Mouse (Mus musculus): ENCODE measurements around the gene Cd55.
"Not testable (repeated sequence)": the region's sequence is repeated elsewhere in the genome, so short reads cannot be mapped to it uniquely, and the experiment has no call there.

The Cd55 gene

DNA sequence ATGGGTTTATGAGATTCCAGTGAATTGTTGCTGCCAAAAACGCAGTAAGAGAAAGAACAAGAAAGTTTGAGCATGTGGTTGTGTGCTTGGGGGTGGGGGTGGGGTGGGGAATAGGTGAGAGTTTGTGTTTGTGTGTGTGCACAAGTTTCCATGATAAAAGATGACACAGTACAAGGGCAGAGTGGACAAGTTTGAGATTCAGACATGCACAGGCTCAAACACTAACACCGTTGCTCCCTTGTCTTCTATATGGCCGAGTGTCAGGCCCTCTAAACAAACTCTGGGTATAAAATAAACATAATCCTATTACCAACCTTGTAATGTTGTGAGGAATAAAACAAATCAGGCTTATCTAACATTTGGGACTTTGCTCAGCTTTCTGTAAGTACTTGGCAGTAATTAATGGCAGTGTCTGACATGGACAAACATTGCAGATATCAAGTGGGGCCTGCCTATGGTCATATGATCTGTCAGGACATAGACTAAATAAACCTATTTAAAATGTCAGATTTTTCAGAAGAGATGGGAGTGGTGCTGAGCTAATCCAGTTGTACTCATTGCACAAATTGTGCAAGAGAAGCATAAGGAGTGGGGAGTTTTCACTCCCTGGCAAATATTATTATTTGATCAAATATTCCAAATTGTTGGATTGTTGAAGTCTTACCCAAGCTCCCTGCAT lies 35.2 kb downstream of the Cd55 start:
- not testable (repeated sequence) for DNase-seq (ENCODE audit: extremely low read depth, low read depth, low spot score)

DNA sequence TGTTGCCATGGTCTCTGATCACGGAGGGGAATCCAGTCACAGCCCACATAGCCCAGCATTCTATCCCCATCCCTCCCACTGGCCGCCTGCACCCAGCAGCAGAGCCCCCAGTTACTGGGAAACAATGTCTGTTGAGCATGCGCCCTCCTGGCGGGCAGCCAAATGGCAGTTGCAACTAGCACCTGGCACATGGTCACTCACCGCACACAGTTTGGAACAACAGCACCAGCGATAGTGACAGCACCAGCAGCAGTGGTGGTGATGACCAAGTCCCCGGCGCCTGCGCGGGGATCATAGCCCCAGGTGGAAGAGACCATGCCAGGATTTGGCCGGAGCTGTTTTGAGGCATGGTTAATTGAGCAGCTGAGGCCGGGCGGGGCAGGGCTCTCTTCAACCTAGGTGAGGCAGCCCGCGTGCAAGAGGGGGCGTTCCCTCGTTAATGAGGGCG lies 39.9 kb downstream of the Cd55 start, which contains the start of gene Cd55b:
TSS of gene Cd55b (minus strand) at position 346 of the 448 bp plus-strand sequence.
- no peak for DNase-seq (ENCODE audit: extremely low read depth, low read depth, low spot score)

DNA sequence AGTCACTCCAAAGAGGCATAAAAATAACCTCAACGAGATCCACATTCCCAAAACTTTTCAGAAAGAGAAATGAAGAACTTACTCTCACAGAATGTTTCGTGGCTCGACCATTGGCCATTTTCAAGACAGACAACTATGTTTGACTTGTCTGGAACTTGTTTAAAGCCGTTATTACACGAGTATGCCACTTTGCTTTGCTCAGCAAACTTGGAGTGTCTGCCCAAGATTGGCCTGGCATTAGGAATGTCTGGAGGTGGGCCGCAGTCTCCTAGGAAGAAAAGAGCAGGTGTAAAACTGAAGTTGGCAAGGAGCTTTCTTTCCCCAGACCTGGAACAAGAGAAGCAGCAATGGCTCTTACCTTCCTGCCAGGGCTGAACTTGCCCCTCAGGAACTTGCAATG lies 40.5 kb downstream of the Cd55 start:
- DNase-seq (ENCODE audit: extremely low read depth, low read depth, low spot score): not testable (repeated sequence)

DNA sequence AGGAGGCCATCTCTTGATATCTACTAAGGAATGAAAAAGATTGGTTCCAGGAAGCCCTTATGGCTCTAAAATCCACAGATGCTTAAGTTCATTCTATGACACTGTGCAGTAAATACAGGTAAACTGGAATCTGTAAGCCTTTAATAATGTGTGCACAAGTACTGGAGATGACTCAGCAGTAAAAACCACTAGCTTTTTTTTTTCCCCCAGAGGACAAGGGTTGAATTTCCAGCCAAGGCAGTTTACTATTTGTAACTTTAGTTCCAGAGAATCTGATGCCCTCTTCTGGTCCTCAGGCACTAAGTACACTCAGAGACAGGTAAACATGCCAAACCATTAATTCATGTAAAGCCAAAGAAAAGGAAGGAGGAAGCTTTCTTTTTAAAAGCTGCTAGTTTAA lies 65.4 kb downstream of the Cd55 start:
- not testable (repeated sequence) for DNase-seq (ENCODE audit: extremely low read depth, low read depth, low spot score)
